Mouse (Mus musculus): ENCODE results near the gene Inpp5b.

Inpp5b gene

DNA sequence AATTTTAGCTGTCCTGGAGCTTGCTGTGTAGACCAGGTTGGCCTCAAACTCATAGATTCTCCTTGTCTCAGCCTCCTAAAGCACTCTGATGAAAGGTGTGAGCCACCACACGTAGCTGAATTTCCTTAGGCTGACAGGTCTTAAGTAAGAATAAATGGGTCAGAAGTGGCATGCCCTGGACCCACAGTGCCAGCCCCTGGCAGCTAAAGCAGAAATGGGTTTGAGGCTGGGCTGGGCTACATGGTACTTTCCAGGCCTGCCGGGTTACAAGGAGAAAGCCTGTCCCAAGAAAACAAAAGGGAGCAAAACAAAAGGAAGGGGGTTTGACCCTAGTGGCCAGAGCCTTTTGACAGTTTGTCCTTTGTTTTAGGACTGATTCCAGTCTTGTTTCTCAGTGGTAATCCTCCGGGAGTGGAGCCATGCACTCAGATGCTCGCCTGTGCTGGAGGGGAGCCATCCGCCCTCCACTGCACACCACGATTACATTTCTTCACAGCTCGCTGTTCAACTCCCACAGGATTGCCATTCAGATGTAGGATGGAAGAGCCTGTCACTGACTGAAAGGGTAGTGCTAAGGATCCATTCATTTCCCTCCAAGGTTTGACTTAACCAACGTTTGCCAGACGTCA is 69.8 kb downstream of the Inpp5b start:
- peak; percentile 83 for DNase-seq (ENCODE audit: inconsistent ontology term)

DNA sequence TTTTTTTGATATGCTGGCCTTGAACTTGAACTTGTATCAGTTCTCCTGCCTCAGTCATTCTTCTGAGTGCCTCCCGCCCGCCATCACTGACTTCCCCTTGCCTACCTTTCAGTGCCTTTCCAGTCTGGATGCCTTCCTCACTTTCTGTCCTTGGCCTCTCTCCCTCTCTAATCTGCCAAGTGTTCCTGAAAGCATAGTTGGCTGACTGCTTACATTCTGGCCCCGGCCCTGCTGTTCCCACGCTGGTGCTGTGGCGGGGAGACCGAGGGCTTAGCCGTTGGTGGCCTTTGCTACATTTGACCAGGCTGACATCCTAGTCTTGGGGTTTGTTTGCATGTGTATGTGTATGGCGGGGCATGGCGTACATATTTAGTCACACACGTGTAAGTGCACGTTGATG is 74.3 kb downstream of the Inpp5b start:
- DNase-seq (ENCODE audit: inconsistent ontology term) = peak; percentile 34

DNA sequence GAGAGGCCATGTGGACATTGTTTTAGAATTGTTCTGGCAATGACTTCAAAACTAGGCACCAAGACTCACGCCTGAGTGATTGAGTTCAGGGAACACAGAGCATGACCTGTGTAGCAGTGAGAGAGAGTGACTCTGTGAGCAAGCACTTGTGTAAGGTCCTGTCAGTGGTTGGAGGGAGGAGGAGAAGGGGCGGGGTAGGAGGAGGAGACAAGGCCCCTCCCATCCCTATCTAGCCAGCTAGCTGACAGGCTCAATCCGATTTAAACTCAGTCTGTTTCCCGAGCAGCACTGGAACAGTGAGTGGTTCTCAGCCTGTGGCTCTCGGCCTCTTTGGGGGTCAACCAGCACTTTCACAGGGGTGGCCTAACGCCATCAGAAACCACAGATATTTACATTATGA is 76.2 kb downstream of the Inpp5b start:
- DNase-seq (ENCODE audit: inconsistent ontology term) = peak; percentile 88

DNA sequence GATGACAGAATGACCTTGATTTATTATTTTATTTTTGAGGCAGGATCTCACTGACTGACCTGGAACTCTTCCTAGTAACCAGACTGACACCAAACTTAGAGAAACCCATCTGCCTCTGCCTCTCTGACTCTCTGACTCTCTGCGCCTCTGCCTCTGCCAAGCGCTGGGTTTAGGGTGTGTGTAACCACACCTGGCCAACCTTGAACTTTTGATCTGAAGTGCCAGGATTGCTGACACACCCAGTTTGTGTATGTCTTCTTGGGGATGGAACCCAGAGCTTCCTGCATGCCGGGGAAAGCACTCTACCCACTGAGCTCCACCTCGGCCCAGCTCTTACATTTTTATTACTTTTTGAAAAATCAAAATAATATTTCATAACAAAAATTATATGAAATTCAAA is 77.2 kb downstream of the Inpp5b start:
- no peak for DNase-seq (ENCODE audit: inconsistent ontology term)

DNA sequence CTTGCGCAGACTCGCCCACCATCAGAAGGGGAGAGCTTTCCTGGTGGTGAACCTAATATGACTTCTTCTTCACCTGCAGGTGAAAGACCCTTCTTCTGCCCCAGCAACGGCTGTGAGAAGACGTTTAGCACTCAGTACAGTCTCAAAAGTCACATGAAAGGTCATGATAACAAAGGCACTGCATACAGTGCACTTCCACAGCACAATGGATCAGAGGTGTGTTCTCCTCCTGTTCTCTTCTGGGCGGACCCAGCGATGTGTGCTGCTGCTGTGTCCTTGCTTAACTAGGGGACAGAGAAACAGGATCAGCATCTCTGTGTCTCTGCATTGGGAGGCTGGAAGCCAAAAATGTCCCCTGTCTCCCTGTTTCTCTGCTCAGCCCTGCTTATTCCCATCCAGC is 83.3 kb downstream of the Inpp5b start:
- no peak for DNase-seq (ENCODE audit: inconsistent ontology term)

DNA sequence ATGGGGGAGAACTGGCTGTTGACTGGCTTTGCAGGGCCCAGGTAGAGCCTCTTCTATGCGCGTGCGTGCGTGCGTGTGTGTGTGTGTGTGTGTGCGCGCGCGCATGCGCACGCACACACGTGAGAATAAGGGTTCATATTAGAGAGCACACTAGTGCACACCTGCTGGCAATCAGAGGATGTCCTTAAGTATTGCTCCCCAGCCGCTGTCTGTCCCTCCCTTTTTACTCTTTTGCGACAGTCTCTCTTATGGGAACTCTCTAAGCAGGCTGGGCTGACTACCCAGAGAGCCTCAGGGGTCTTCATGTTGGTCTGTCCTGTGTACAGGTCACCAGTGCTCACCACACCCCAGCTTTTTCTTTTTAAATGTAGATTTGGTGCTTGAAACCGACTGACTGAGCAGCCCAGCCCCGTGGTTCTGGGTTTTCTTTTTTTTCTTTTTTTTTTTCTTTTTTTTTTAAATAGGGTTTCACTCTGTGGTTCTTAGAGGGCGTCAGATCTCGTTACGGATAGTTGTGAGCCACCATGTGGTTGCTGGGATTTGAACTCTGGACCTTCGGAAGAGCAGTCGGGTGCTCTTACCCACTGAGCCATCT is 83.8 kb downstream of the Inpp5b start:
- no peak for DNase-seq (ENCODE audit: inconsistent ontology term)

DNA sequence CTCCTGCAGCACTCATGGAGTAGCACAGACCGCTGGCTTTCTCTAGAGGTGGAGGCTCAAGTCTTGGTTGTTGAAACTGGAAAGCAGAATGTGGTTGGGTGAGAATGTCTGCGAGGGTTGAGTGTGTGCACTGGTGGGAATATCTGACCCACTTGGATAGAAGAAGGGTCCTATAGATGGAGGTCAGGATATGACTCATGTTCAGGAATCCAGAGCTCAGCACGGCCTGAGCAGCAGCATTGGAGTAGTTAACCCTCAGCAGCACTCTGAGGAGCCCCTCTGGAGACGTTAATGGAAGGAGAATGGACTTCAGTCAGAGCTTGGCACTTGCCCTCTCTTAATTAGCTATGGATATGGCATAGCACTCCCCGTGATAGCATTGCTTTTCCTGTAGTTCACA is 88.0 kb downstream of the Inpp5b start:
- peak; percentile 73 for DNase-seq (ENCODE audit: inconsistent ontology term)

DNA sequence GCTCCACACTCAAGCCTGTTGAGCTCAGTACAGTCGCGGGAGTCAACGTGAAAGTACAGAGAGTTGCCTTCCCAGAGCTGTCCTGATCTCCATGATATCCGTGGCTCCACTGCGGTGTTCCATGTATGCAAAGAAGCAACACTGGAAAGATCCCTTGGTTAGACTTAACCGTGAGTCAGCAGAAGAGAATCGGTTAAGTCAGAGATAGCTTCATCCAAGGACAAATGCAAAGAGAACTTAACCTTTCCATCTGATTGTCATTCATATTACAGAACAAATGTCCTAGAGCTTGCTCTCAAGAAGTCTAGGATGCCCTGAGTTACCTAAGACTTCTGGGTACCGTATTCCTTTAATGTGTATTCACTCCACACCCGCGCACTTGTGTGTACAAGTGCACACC is 91.1 kb downstream of the Inpp5b start:
- no peak for DNase-seq (ENCODE audit: inconsistent ontology term)

DNA sequence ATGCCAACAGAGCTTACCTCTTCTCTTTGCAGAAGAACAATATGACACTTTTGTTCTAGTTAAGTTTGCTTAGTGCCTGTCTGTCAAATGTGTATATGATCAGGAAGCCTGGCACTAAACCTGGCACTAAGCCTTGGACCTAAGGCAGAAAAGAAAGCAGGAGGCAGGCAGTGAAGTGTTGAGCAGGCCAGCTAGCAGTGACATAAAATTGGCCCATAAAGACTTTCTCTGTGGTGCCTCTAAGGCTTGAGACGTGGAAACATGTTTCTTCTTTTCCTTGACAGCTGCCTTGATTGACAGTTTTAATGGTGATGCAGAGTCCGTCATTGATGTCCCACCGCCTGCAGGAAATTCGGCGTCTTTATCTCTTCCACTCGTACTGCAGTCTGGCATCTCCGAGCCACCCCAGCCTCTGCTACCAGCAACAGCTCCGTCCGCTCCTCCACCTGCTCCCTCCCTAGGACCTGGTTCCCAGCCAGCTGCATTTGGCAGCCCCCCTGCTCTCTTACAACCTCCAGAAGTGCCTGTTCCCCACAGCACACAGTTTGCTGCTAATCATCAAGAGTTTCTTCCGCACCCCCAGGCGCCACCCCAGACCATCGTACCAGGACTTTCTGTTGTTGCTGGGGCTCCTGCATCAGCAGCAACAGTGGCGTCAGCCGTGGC is 96.5 kb downstream of the Inpp5b start:
- DNase-seq (ENCODE audit: inconsistent ontology term) = no peak

DNA sequence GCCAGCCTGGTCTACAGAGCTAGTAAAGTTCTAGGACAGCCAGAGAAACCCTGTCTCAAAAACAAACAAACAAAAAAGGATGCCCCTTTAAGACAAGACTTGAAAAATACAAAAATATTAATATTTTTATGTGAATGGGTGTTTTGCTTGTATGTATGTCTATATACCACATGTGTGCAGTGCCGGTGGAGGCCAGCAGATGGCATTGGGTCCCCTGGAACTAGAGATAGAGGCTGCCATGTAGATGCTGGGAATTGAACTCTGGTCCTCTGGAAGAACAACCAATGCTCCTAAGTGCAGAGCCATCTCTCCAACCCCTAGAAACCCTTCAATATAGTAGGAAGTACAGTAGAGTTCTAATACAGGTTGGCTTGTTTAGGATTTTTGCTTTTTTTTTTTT is 99.3 kb downstream of the Inpp5b start:
- no peak for DNase-seq (ENCODE audit: inconsistent ontology term)

DNA sequence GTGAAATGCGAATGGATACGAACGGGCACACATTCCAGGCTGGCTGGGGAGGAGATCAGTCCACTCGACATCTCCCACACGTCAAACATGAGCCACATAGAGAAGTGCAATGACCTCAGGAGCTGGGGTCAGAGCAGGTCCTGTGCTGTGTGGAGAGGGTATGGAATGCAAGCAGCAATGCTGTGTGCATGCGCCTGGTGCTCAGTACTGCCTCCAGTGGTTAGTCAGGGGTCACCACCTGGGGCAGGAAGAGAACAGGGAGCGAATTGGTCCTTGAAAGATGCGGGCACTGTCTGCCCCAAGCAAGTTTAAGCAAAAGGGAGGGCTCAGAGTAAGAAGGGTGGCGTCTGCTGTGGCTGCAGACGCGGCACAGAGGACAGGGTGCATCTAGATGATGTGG is 101.8 kb downstream of the Inpp5b start:
- peak; percentile 14 for DNase-seq (ENCODE audit: inconsistent ontology term)

DNA sequence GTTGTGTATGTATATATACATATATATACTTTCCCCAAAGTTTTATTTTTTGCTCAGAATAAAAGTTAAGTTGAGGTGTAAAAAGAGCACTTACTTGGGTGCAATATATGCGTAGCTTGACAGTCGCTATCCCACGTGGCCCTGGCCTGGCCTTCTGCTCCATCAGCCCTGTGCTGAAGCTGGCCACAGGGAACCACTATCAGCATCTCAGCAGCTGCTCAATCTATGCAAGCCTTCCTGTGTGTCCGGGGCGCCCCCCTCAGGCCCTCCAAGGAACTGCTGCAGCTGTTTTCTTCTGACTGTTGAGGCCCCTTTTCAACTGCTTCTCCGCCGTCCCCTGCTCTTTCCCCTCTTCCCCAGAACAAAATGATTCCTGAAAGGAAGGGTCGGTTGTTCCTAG is 105.9 kb downstream of the Inpp5b start:
- DNase-seq (ENCODE audit: inconsistent ontology term) = peak; percentile 89

DNA sequence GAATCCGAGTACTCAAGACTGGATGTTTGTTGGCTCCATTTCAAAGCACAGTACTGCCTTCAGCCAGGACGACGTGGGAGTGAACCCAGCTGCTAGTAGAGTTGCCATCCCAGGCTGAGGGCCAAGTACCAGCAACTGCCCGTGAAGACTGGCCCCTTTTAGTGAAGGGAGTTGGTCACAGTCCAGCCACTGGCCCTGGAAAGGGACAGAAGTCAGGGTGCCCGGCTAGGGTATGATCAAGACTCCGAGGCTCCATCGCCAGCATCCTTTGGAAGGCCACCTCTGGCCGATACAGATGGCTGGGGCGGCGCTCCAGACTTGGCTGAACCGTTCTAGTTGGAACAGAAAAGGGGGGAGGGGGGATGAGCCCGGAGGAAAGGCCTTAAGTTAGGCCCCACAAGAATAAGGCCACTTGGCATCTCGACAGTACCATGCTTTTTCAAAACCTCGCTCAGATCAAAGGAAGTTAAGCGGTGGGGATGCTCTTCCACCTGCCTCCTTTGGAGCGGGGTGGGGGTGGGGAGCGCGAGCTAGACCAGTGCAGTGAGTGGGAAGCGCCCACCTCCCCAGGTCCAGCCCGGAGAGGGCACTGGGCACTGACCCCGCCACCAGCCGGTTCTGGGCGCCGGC is 108.1 kb downstream of the Inpp5b start:
- DNase-seq (ENCODE audit: inconsistent ontology term) = peak; percentile 77

DNA sequence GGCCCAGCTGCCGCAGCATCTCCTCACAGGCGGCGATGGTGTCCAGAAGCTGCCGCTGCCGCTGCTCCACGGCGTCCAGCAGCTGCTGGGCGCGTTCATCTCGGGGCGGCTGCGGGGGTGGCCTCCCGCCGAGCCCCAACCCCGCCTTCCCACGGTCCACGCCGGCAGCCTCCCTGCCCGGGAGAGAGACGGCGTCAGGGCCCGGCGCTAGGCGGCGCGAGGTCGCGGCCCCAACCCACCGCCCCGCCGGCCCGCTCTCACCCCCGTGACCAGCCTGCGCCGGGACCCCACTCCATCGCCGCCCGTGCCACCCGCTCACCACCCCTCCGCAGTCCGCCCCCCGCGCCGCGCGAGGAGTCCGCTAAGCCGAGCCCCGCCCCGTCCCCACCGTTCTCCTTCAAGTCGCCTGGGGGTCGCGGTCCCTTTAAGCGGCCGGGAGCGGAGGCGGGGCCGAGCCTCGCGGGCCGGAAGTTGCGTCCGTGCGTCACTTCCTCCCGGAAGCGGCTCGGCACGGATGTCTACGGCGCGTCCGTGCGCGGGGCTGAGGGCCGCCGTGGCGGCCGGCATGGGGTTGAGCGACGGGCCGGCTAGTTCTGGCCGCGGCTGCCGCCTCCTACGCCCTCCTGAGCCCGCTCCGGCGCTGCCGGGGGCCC is 108.7 kb downstream of the Inpp5b start, which contains the start of gene Yrdc:
TSS of gene Yrdc (plus strand) at position 419 of the 653 bp plus-strand sequence.
- DNase-seq (ENCODE audit: inconsistent ontology term) = peak; percentile 97

All from Muller cell, postnatal 12 days (primary cell).